Mouse (Mus musculus) cortical plate, adult 2 months (tissue): Measurements from ENCODE around the gene Xpa.

Experiments
- CTCF ChIP-seq: fragments of 200-500 bp; IDR thresholded peaks from 2 replicates; pipeline ENCODE4 v1.5.1; 2011; ENCODE audit warnings: mild to moderate bottlenecking, control low read depth, low read length; ENCODE audit not compliant: insufficient read depth; ENCODE audit errors: extremely low read depth
- POLR2A ChIP-seq: fragments of 200-500 bp; IDR thresholded peaks from 2 replicates; pipeline ENCODE4 v1.6.1; 2011; ENCODE audit warnings: mild to moderate bottlenecking, low read length, control low read depth; ENCODE audit not compliant: insufficient read depth; ENCODE audit errors: extremely low read depth

DNA sequence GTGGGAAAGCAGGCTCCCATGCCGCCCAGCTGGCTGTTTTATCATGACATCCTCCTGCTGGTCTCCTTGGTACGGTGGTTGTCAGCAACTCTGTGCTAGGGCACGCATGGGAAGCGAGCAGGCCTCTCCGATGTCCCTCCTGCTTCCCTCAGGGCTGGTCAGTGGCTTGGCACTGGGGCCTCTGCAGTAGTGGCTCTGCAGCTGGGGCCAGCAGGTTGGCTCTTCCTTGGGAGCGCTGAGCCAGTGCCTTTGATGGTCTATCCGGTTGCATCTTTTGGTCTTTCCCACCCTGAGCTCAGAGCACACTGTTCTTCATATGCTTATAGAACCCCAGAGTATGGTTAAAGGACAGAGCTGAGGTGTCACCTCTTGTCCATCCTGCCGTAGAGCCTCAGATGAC lies 86.0 kb downstream of the Xpa start:
- no peak for TF ChIP-seq CTCF
- TF ChIP-seq POLR2A: no peak
